7 mouse cellular contexts compared by ENCODE assay signal in genomic region chr15:12066176-12066856, GRCm38 (mm10). TPM values are rescaled to one million over a fixed set of nuclear protein-coding genes. Genes with fewer than 3 reads are reported as not detected.
DNase-seq lines count a peak whose midpoint lies in the region; ATAC-seq and TF ChIP-seq lines count a peak whose summit lies in the region.

No protein-coding gene starts in this region.

- TF ChIP-seq POLR2A in kidney, adult 2 months (IDR thresholded peaks at IDR 0.05; ENCODE audit: low read depth, low read length), result no peak

- H3K4me1 ChIP-seq in kidney, adult 2 months (ENCODE audit: control insufficient read depth, insufficient read depth, low read length), result no peaks in the 10 kb centered on the region
- peaks cover 31% of the 10 kb centered on the region for H3K4me1 ChIP-seq in limb, embryonic 10.5 days

- 39% methylated on average over 14 of the region's 14 CpGs for WGBS in kidney, adult 2 months
- 85% methylated on average over 14 of the region's 14 CpGs for WGBS in limb, embryonic 10.5 days

- TF ChIP-seq CTCF in kidney, adult 2 months (conservative IDR thresholded peaks at IDR 0.05; ENCODE audit: insufficient read depth, insufficient read length, low read depth, low read length), result no peak

- ATAC-seq in granulocyte monocyte progenitor cell, adult 5-6 weeks (replicated peaks; ENCODE audit: poor library complexity, severe bottlenecking), result no peak

- H3K27me3 ChIP-seq in kidney, adult 2 months (replicated peaks; ENCODE audit: control insufficient read depth, insufficient read depth, low read length), result no peaks in the 10 kb centered on the region
- no peaks in the 10 kb centered on the region for H3K27me3 ChIP-seq in limb, embryonic 10.5 days (ENCODE audit: low read depth, poor library complexity, severe bottlenecking)

- DNase-seq in adrenal gland, postnatal 14 days, result peak; percentile 82
- DNase-seq in cerebellum, postnatal 14 days, result peak; percentile 82 to 87
- DNase-seq in heart, adult 18-20 months, result peak; percentile 94 to 95
- DNase-seq in kidney, adult 2 months, result peak; percentile 81
- DNase-seq in limb, embryonic 10.5 days (ENCODE audit: low spot score), result no peak
- DNase-seq in ovary, postnatal 36 days (ENCODE audit: low spot score), result peak; percentile 72

- H3K27ac ChIP-seq in kidney, adult 2 months (ENCODE audit: insufficient read depth, low read depth, low read length), result no peak overlapping the region
- peak overlapping the region; percentile 64 for H3K27ac ChIP-seq in limb, embryonic 10.5 days

- no peak overlapping the region for H3K4me3 ChIP-seq in kidney, adult 2 months (ENCODE audit: insufficient read depth, low read depth, low read length)
- H3K4me3 ChIP-seq in limb, embryonic 10.5 days, result no peak overlapping the region

- no peaks in the 10 kb centered on the region for H3K36me3 ChIP-seq in kidney, adult 2 months (ENCODE audit: control insufficient read depth, insufficient read depth, low read length)
- H3K36me3 ChIP-seq in limb, embryonic 10.5 days, result no peaks in the 10 kb centered on the region

- H3K9me3 ChIP-seq in limb, embryonic 10.5 days (replicated peaks), result no peaks in the 10 kb centered on the region

RNA-seq across cellular contexts. Expression of gene Zfr, which starts 51.3 kb away (rescaled TPM):
- total RNA-seq in adrenal gland, postnatal 14 days (2021), result 155 and 170 TPM in 2 replicates
- total RNA-seq in heart, adult 18-20 months (2021), result 10 to 100 TPM; 66.4 to 81.2 TPM
- 79.8 and 80.8 TPM in 2 replicates for polyA plus RNA-seq in kidney, adult 2 months (2012; rRNA removed)
- polyA plus RNA-seq in limb, embryonic 10.5 days (2016; fragmentation: Nextera tagmentation; extraction: Ambion mirVana), result 120 and 126 TPM in 2 replicates
- total RNA-seq in granulocyte monocyte progenitor cell, adult 5-6 weeks (2014; fragmentation: Nextera tagmentation), result 76.0 and 125 TPM in 2 replicates
- total RNA-seq in granulocyte monocyte progenitor cell, adult 5-6 weeks (2017), result 52.6 and 85.7 TPM in 2 replicates
